Mouse (Mus musculus) liver, postnatal 0 days (tissue): ENCODE data around the gene Cfap299. TPM values are rescaled to one million over a fixed set of nuclear protein-coding genes. Genes with fewer than 3 reads are reported as not detected.

Experiments
- ATAC-seq: fragments of 200-750 bp; cut with Nextera tagmentation; 2 replicates; pipeline ENCODE4 v1.8.0; 2017; ENCODE audit warnings: mild to moderate bottlenecking, moderate library complexity
- DNase-seq: peaks from one replicate; pipeline ENCODE4 v3.0.0-alpha.2; 2016
- H3K27ac ChIP-seq: fragments of 300-500 bp; sonication (generic); 2 replicates; pipeline ENCODE4 v1.5.1; 2014; ENCODE audit warnings: antibody characterized with exemption, moderate library complexity, mild to moderate bottlenecking, low read depth
- H3K27me3 ChIP-seq: fragments of 300-500 bp; sonication (generic); 2 replicates; pipeline ENCODE4 v1.6.1; 2014; ENCODE audit warnings: low read length, control low read depth, mixed read lengths; ENCODE audit not compliant: insufficient read depth
- H3K36me3 ChIP-seq: fragments of 300-500 bp; sonication (generic); replicated peaks from 2 replicates; pipeline ENCODE4 v1.6.1; 2014; ENCODE audit warnings: mild to moderate bottlenecking, control low read depth, low read length, moderate library complexity, mixed read lengths; ENCODE audit not compliant: insufficient read depth
- H3K4me1 ChIP-seq: fragments of 300-500 bp; sonication (generic); 2 replicates; pipeline ENCODE4 v1.6.1; 2014; ENCODE audit warnings: antibody characterized with exemption, mild to moderate bottlenecking, control low read depth; ENCODE audit not compliant: insufficient read depth
- H3K4me2 ChIP-seq: fragments of 300-500 bp; sonication (generic); 2 replicates; pipeline ENCODE4 v1.6.1; 2014; ENCODE audit warnings: low read depth, mild to moderate bottlenecking, low read length, moderate library complexity, mixed read lengths
- H3K4me3 ChIP-seq: fragments of 300-500 bp; sonication (generic); 2 replicates; pipeline ENCODE4 v1.5.1; 2014; ENCODE audit warnings: low read depth, low read length
- H3K9ac ChIP-seq: fragments of 300-500 bp; sonication (generic); replicated peaks from 2 replicates; pipeline ENCODE4 v1.6.1; 2014; ENCODE audit warnings: mild to moderate bottlenecking, moderate library complexity
- H3K9me3 ChIP-seq: fragments of 300-500 bp; sonication (generic); 2 replicates; pipeline ENCODE4 v1.6.1; 2016; ENCODE audit warnings: mild to moderate bottlenecking, control low read depth, low read length, mixed read lengths
- CTCF ChIP-seq: sonication (generic); IDR thresholded peaks from 2 replicates; pipeline ENCODE4 v1.5.1; 2016; ENCODE audit warnings: antibody characterized with exemption, low read depth
- EP300 ChIP-seq: IDR thresholded peaks from 2 replicates; pipeline ENCODE4 v1.6.1; 2016; ENCODE audit warnings: antibody characterized with exemption, low read depth, mild to moderate bottlenecking
- WGBS: fragments of 180-500 bp; shearing (Covaris S2); extraction: QIAGEN DNeasy Blood & Tissue Kit; methylation state at CpG from one replicate; pipeline ENCODE4 v1.1.7; 2014; ENCODE audit not compliant: insufficient replicate concordance; 5-methylcytosine and 5-hydroxymethylcytosine counted together
- polyA plus RNA-seq: library from polyadenylated mRNA; unstranded; fragments of >200 nt; fragmentation: Nextera tagmentation; extraction: Ambion mirVana; gene quantifications from 2 replicates; pipeline ENCODE4 v1.2.1, GENCODE M21; 2015

Cfap299 gene
- polyA plus RNA-seq, 1 experiment from 2014 or later = not detected

DNA sequence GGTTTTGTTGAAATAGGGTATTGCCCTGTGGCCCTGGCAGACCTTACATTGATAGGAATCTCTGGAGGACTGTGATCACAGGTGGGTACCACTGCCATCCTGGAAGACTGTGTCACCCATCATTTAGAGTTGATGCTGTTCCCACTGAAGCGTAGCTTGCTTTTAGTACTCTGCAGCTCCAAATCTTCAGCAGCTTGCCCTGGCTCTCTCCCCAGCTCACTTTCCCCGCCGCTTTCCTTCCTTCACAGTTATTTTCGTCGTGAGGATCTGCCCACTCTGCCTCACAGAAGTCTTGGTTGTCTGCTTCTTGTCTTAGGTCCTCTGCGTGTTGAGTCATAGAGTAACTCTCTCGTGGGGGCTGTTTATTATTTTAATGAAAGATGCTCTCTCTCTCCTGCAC, 40.3 kb downstream of the Cfap299 start:
- no peak overlapping the region for H3K4me3 ChIP-seq
- 67% methylated on average over 7 of the region's 7 CpGs for WGBS
- TF ChIP-seq EP300 = no peak
- no peak for TF ChIP-seq CTCF
- no peak for ATAC-seq
- no peaks in the 10 kb centered on the region for H3K9me3 ChIP-seq
- H3K9ac ChIP-seq = no peak overlapping the region
- DNase-seq = no peak
- no peaks in the 10 kb centered on the region for H3K36me3 ChIP-seq
- H3K4me1 ChIP-seq = no peaks in the 10 kb centered on the region
- no peak overlapping the region for H3K4me2 ChIP-seq
- H3K27me3 ChIP-seq = no peaks in the 10 kb centered on the region
- no peak overlapping the region for H3K27ac ChIP-seq

DNA sequence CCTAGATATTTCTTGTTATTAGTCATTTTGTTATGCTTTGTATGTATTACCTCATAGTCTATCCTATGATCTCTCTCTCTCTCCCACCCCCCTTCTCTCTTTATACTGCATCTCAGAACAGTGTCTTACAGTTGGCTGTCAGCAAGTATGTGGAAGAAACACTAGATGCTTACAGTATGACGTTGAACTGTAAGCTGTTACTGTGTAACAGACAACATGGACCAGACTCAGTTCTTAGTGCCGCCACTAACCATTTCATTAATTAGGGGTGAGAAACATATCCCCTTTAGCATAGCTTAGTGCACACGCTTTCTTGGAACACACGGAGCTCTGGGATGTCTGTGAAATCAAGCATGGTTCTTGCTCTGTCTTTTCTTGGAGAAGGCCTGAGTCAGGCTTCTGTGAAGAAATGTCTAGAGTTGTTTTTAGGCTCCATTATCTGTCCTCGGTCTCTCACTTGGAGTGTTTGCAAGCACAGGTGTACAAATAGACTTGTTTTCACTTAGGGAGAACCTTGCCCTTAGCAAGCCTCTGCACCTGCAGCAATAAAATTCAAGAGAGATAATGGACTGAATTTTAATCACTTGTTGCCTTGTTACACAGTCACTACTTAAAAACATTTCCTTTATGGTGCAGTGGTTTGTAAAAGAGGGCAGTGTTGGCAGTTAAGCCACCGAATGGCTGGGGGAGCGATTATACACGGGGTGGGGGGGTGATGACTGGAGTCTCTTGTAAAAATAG, 47.1 kb downstream of the Cfap299 start:
- Histone ChIP-seq H3K4me1 (no peaks in the 10 kb centered on the region), H3K9me3 (no peaks in the 10 kb centered on the region), H3K4me3 (no peak overlapping the region), H3K36me3 (no peaks in the 10 kb centered on the region), H3K27me3 (no peaks in the 10 kb centered on the region), H3K27ac (no peak overlapping the region), H3K9ac (no peak overlapping the region), H3K4me2 (no peak overlapping the region)
- ATAC-seq = no peak
- WGBS = 77% methylated on average over 8 of the region's 8 CpGs
- DNase-seq = no peak
- TF ChIP-seq CTCF (no peak), EP300 (no peak)

DNA sequence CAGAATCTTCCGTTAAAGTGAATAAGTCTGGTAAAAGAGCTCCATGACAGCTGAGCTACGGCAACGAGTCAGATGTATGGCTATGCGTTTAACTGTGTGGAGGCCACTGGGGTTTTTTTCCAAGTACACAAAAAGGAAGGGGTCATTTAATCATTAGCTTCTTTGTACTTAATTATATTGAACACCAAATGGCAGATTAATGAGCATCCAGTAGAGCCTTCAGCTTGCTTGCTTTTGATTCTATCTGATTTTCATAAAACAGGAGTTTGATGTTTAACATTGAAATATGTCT, 47.6 kb downstream of the Cfap299 start:
- H3K27ac ChIP-seq = no peak overlapping the region
- TF ChIP-seq CTCF (no peak), EP300 (no peak)
- no peak for ATAC-seq

DNA sequence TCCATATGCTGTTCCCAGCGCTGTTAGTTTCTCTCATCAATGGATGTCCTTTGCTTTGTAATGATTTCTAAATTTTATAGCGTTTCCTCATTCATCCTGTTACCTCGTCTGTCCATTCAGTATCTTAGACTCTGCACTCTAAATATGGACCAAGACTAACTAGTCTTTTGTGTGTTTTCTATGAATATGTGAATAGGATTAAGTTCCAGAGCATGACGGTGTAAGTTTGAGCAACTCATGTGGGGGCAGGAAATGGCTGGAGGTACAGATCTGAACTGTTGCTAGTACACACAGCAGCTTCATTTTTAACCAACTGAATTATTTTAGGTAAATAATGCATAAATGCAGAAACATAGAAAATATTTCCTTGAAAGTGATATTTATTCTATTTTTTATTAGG, 51.3 kb downstream of the Cfap299 start:
- H3K27me3 ChIP-seq = no peaks in the 10 kb centered on the region
- H3K4me2 ChIP-seq = no peak overlapping the region
- no peak for DNase-seq
- no peaks in the 10 kb centered on the region for H3K4me1 ChIP-seq
- no peak overlapping the region for H3K27ac ChIP-seq
- TF ChIP-seq CTCF (no peak), EP300 (no peak)
- H3K9ac ChIP-seq = no peak overlapping the region
- no peak for ATAC-seq
- H3K9me3 ChIP-seq = no peaks in the 10 kb centered on the region
- 82% methylated on average over 4 of the region's 4 CpGs for WGBS
- no peak overlapping the region for H3K4me3 ChIP-seq
- no peaks in the 10 kb centered on the region for H3K36me3 ChIP-seq

More for the DNA sequence above, 47.6 kb downstream of the Cfap299 start:
- Histone ChIP-seq H3K4me2 (no peak overlapping the region), H3K4me3 (no peak overlapping the region), H3K4me1 (no peaks in the 10 kb centered on the region), H3K36me3 (no peaks in the 10 kb centered on the region), H3K9me3 (no peaks in the 10 kb centered on the region), H3K27me3 (no peaks in the 10 kb centered on the region), H3K9ac (no peak overlapping the region)
- no peak for DNase-seq
- WGBS = 87% methylated on average over 4 of the region's 4 CpGs

DNA sequence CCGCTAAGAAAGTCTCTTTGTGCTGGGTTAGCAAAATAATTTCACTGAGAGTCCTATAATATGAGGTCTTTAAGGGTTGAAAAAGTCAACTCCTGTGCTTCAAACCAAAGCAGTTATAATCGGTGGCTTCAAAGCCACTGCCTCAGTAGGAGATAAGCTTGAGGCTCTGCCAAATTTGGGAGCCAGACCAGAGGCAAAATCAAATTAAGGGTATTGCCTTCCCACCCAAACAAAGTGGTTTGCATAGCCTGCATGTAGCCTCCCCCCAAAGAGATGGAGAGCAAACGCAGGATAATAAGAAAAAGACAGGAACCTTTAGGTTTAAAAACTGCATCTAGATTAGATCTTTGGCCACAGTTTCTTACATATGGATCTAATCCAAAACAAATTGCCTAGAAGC, 58.0 kb downstream of the Cfap299 start:
- DNase-seq (no peak), ATAC-seq (no peak)
- Histone ChIP-seq H3K4me2 (no peak overlapping the region), H3K4me3 (no peak overlapping the region), H3K4me1 (no peaks in the 10 kb centered on the region), H3K9me3 (no peaks in the 10 kb centered on the region), H3K9ac (no peak overlapping the region), H3K36me3 (no peaks in the 10 kb centered on the region), H3K27ac (no peak overlapping the region), H3K27me3 (no peaks in the 10 kb centered on the region)
- 56% methylated on average over 3 of the region's 3 CpGs for WGBS
- TF ChIP-seq CTCF = no peak
- no peak for TF ChIP-seq EP300

DNA sequence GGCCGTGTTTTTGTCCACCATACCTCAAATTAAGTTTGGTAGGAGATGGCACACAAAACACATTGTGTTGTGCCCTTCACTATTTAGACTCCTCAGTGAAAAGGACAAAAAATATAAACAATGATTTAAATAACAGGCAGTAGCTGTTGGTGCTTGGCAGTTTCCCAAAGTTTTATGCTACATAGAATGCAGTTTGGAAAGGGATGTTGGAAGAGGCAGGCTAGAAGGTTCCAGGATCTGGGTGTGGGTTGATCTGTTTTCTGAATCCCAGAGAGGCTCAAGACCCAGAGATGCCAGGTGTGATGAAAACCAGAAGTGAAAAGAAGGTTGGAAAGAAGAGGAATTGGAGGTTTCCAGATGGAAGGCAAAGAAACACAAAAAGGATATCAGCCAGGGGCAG, 73.1 kb downstream of the Cfap299 start:
- H3K4me3 ChIP-seq = no peak overlapping the region
- ATAC-seq (no peak), DNase-seq (no peak)
- no peaks in the 10 kb centered on the region for H3K9me3 ChIP-seq
- no peak overlapping the region for H3K4me2 ChIP-seq
- H3K9ac ChIP-seq = no peak overlapping the region
- WGBS = 69% methylated on average over 1 of the region's 1 CpGs
- no peaks in the 10 kb centered on the region for H3K4me1 ChIP-seq
- no peaks in the 10 kb centered on the region for H3K27me3 ChIP-seq
- no peak overlapping the region for H3K27ac ChIP-seq
- H3K36me3 ChIP-seq = no peaks in the 10 kb centered on the region
- TF ChIP-seq CTCF (no peak), EP300 (no peak)

DNA sequence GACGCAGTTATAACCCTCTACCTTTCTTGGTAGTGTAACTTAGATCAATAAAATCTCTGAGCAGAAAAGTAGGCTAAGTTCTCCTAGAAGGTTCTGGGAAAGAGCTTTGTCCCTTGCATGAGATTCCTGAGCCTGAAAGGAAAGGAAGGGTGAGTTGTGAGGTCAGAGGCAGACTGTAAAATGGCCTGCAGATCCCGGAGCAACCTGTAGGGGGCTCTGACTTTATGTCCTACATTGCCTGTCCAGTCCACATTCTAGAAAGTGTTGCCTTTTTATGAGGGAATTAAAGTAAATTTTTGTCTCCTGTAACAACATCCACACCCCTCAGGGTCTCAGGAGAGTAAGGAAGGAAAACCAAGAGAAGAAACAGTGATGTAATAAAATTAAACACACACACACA, 81.0 kb downstream of the Cfap299 start:
- TF ChIP-seq CTCF = peak; percentile 43
- no peak for TF ChIP-seq EP300
- no peak overlapping the region for H3K9ac ChIP-seq
- ATAC-seq = no peak
- no peak overlapping the region for H3K4me2 ChIP-seq
- H3K9me3 ChIP-seq = no peaks in the 10 kb centered on the region
- 58% methylated on average over 2 of the region's 2 CpGs for WGBS
- H3K27me3 ChIP-seq = no peaks in the 10 kb centered on the region
- H3K27ac ChIP-seq = no peak overlapping the region
- H3K4me3 ChIP-seq = no peak overlapping the region
- H3K36me3 ChIP-seq = no peaks in the 10 kb centered on the region
- H3K4me1 ChIP-seq = no peaks in the 10 kb centered on the region
- no peak for DNase-seq
